Mouse (Mus musculus) liver, embryonic 14.5 days (tissue): ENCODE results near the gene Clrn3.

Source experiments
- CTCF ChIP-seq: IDR thresholded peaks from 2 replicates; pipeline ENCODE4 v1.5.1; 2016; ENCODE audit warnings: antibody characterized with exemption, low read depth, control low read depth
- EP300 ChIP-seq: IDR thresholded peaks from 2 replicates; pipeline ENCODE4 v1.6.1; 2016; ENCODE audit warnings: antibody characterized with exemption, low read depth

DNA sequence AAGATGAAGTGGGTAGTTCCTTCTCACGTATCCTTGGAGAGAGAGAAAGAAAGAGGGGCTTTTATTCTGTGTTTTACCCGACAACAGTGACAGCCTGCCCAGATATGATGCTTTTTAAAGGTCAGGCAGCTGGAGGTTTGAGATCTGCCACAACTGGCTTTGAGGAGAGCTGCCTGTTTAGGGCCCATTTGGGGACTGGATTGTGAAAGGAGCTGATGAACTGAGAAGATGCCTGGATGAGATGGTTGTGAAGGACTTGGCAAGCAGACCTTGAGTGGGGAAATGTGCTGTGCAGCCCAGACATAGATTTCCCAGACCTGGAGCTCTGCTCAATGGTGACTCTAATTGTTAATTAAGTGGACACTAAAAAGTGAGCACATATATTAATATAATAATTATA, 40.1 kb upstream of the Clrn3 start:
- TF ChIP-seq EP300 = no peak
- TF ChIP-seq CTCF = no peak
